Mouse (Mus musculus): ENCODE measurements at regions not wholly inside any gene's neighbourhood (a gene's known extent, or its start where the extent isn't known, plus 50 kb on each side); places are given as distances from the start of the nearest gene placed in this dataset.

GRCm38 (mm10) chr1:76575487-76575886 lies 939.4 kb downstream of the Epha4 start:
- intact Hi-C loops (cut with DNase I): no loop called here

DNA sequence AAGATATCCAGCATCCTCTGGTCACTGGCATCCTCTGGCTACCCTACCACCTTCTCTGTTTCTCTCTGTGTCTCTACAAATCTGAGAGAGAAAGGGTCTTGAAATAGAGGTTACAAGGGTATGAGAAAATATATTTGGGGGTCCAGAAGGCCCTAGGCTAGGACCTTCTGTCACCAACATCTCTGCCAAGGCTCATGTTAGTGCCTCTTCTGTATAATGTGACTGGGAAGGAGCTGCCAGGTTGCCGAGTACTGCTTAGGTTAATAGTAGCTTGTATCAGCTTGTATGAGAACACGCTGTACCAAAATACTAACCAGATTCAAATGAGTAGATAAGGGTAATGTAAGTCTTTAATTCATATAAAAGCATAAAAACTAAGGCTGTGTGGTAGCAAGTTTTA lies 929.0 kb downstream of the Epha4 start:
- no peak for DNase-seq
- intact Hi-C loops (cut with DNase I): no loop called here

More at GRCm38 (mm10) chr1:76575487-76575886, 939.4 kb downstream of the Epha4 start:
- DNase-seq: no peak

DNA sequence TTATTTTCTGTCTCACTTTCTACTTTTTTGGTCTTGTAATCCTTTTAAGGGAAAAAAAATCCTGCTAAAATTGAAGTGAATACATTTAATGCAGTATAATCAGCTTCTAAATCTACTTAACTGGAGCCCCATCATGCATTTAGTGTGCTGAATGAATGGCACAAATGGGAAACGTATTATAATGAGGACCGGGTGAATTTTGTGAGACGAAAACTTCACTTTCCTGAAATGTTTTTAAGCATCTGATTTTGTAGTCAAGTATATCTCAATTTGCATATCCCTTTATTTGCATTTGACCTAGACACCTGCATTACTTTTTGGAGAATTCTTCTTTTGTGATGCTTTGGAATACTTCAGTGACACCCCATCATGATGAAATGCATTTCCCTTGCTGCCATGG lies 889.1 kb downstream of the Epha4 start:
- intact Hi-C loops (cut with DNase I): no loop called here
- DNase-seq: no peak

DNA sequence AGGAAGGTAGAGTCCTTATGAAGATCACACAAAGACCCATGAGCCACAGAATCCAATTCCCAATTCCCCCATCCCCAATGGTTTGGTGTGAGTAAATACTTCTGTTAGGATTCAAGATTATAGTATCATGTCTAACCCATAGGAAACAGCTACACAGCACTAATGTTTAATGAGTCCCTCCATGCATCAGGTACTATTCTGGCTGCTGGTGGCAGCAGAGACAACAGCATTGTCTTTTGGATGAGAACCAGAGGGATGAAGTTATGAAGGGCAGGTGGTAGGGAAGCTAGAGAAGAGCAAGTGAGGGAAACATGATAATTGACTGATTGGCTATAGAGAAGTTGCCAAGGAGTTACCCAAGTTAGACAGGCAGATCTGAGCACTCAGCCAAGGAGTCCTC lies 885.0 kb downstream of the Epha4 start:
- DNase-seq: no peak
- intact Hi-C loops (cut with DNase I): loop anchor here (5.0 kb wide), 1 partner anchor 887 kb away; the partner anchor contains the start of gene Epha4

GRCm38 (mm10) chr1:76634071-76634470 lies 880.8 kb downstream of the Epha4 start:
- intact Hi-C loops (cut with DNase I): loop anchor here (5.0 kb wide), 1 partner anchor 883 kb away; the partner anchor contains the start of gene Epha4
- no peak for DNase-seq

- intact Hi-C loops (cut with DNase I): no loop called here
Measured at GRCm38 (mm10) chr1:76637268-76638009, 877.4 kb downstream of the Epha4 start.

GRCm38 (mm10) chr1:76638010-76638400 lies 876.9 kb downstream of the Epha4 start:
- intact Hi-C loops (cut with DNase I): no loop called here
- DNase-seq: no peak

More at GRCm38 (mm10) chr1:76637268-76638009, 877.4 kb downstream of the Epha4 start:
- no peak for DNase-seq

GRCm38 (mm10) chr1:76641181-76641711 lies 873.6 kb downstream of the Epha4 start:
- peak in 1 of 2 experiments; percentile 7 for DNase-seq
- intact Hi-C loops (cut with DNase I): no loop called here

DNA sequence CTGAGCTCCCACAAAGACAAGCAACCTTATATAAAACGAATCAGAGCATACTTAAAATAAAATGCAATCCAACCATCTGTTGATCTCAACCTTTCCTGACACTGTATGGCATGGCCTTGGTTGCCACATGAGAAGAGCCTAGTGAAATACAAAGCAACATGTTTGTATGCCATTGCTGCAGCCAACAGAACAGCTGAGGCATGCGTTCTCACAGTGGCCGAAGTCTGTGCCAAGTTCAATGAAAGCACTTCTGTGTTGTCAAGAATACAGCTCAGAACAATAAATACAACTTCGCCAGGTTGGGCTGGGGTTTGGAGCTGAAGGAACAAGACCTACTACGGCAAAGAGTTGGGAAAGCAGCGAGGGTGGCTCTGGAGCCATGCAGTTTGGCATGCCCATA lies 872.2 kb downstream of the Epha4 start:
- no peak for DNase-seq
- intact Hi-C loops (cut with DNase I): no loop called here

DNA sequence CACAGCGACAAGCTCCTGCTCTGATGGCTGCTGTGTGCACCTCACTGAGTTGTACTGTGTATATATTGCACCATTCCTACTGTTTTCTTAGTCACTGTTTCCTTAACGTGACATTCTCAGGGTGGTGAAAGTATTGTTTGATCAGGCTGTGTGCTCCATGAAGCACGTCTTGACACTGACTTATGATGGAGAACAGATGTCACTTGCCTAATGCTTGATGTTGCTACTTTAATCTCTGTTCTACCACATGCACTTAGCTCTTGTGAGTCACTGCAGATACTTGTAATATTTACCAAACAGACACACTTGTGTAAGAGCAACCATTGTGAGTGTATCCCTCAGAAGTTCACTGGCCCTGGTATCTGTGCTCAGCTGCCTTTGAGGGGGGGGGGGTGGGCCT lies 870.0 kb downstream of the Epha4 start:
- intact Hi-C loops (cut with DNase I): no loop called here
- DNase-seq: no peak

GRCm38 (mm10) chr1:76654826-76655225 lies 860.1 kb downstream of the Epha4 start:
- intact Hi-C loops (cut with DNase I): no loop called here
- no peak for DNase-seq

GRCm38 (mm10) chr1:76658228-76658627 lies 856.7 kb downstream of the Epha4 start:
- DNase-seq: peak; percentile 15 to 56
- intact Hi-C loops (cut with DNase I): no loop called here

GRCm38 (mm10) chr1:76660146-76660545 lies 854.7 kb downstream of the Epha4 start:
- intact Hi-C loops (cut with DNase I): no loop called here

GRCm38 (mm10) chr1:76664381-76664780 lies 850.5 kb downstream of the Epha4 start:
- intact Hi-C loops (cut with DNase I): no loop called here
- DNase-seq: no peak

More at GRCm38 (mm10) chr1:76660146-76660545, 854.7 kb downstream of the Epha4 start:
- no peak for DNase-seq

DNA sequence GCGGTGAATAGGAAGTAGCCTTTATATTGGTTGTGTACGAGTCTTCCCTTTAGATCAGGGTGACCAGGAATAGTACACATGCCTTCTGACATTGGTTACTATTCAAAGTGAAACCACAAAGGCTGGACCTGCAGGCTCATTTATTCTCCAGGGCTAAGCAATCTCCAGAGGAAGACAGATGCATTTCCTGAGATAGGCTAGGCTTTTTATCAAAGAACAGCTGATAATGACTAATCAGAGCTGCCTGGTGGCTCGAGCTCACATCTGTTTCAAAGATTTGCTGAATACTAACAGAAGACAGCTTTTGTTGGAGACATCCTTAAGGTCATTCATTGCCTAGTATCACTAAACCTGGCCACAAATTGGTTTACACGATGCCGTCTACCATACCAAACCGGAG lies 838.1 kb downstream of the Epha4 start:
- DNase-seq: no peak
- intact Hi-C loops (cut with DNase I): no loop called here

GRCm38 (mm10) chr1:76705556-76705955 lies 809.3 kb downstream of the Epha4 start:
- no peak for DNase-seq
- intact Hi-C loops (cut with DNase I): no loop called here

GRCm38 (mm10) chr1:76717639-76718292 lies 797.1 kb downstream of the Epha4 start:
- intact Hi-C loops (cut with DNase I): no loop called here
- DNase-seq: no peak

DNA sequence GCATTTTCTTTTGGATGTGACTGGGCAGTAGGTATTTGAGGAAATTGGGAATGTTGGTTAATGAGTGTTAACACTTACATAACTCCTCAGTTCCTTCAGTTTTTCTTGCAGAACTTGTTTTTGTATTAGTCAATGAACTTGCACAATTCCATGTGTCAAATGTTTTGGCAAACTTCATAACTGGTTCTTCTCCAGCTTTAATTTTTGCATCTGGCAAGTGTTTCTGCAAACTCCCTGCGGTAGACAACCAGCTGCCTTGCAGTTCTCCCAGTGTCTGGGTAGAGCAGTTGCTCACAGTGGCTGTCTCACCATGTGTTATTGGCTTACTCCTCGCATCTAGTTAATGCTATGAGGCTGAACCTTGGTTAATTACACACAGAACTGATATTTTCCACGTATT lies 790.4 kb downstream of the Epha4 start:
- DNase-seq: peak; percentile 17 to 50
- intact Hi-C loops (cut with DNase I): no loop called here

GRCm38 (mm10) chr1:76737003-76737402 lies 777.9 kb downstream of the Epha4 start:
- intact Hi-C loops (cut with DNase I): no loop called here
- DNase-seq: no peak

- no peak for DNase-seq
- intact Hi-C loops (cut with DNase I): no loop called here
Measured at GRCm38 (mm10) chr1:76737663-76738062, 777.2 kb downstream of the Epha4 start.

GRCm38 (mm10) chr1:76772694-76773093 lies 742.2 kb downstream of the Epha4 start:
- intact Hi-C loops (cut with DNase I): no loop called here
- no peak for DNase-seq

DNA sequence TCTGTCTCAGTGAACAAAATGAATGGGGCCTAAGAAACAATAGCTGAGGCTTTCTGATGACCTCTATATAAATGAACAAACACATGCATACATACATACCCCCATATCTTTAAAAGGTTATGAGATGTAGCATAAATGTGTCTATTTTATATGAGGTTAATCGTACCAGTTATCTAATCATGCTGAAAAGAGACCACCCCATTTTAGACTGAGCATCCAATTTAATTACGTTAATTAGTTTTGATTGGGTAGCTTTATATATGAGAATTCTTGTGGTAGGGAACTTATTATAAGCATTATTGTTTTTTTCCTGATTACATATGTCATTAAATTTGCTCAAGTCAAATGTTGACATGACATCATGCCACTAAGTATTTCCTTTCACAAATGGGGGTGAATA lies 728.0 kb downstream of the Epha4 start:
- intact Hi-C loops (cut with DNase I): no loop called here
- no peak for DNase-seq

All from heart, postnatal 14 days (tissue).